Mouse (Mus musculus) 3T3-L1 (cell line): ENCODE results near the gene Gss.
"Not testable (repeated sequence)": the region's sequence is repeated elsewhere in the genome, so short reads cannot be mapped to it uniquely, and the experiment has no call there.

ENCODE experiments used
- DNase-seq: peaks from one replicate; pipeline ENCODE4 v3.0.0-alpha.2; 2015; ENCODE audit warnings: low read depth, low spot score

Gene Gss

GRCm38 (mm10) chr2:155574700-155575099 lies 17.9 kb downstream of the Gss start:
- no peak for DNase-seq

GRCm38 (mm10) chr2:155573996-155574395 lies 18.6 kb downstream of the Gss start:
- DNase-seq = no peak

- no peak for DNase-seq
These were observed 19.6 kb downstream of the Gss start for GRCm38 (mm10) chr2:155573001-155573400.

- no peak for DNase-seq
These were observed 23.3 kb downstream of the Gss start for GRCm38 (mm10) chr2:155569223-155569807.

GRCm38 (mm10) chr2:155567751-155568150 lies 24.9 kb downstream of the Gss start:
- DNase-seq = no peak

GRCm38 (mm10) chr2:155562934-155563333 lies 29.7 kb downstream of the Gss start:
- no peak for DNase-seq

- DNase-seq = no peak
These were observed 30.4 kb downstream of the Gss start for GRCm38 (mm10) chr2:155562209-155562608.

- DNase-seq = no peak
These were observed 38.1 kb downstream of the Gss start for GRCm38 (mm10) chr2:155554426-155554985.

- no peak for DNase-seq
These were observed 39.7 kb downstream of the Gss start for GRCm38 (mm10) chr2:155552949-155553354.

GRCm38 (mm10) chr2:155552336-155552735 lies 40.3 kb downstream of the Gss start:
- DNase-seq = no peak

- no peak for DNase-seq
These were observed 45.7 kb downstream of the Gss start for GRCm38 (mm10) chr2:155546955-155547354.

GRCm38 (mm10) chr2:155540822-155541458 lies 51.7 kb downstream of the Gss start:
- peak; percentile 50 for DNase-seq

- DNase-seq = no peak
These were observed 52.9 kb downstream of the Gss start for GRCm38 (mm10) chr2:155539696-155540095.

- not testable (repeated sequence) for DNase-seq
These were observed 54.0 kb downstream of the Gss start for GRCm38 (mm10) chr2:155538463-155539057.

- DNase-seq = peak; percentile 64
These were observed 54.7 kb downstream of the Gss start for GRCm38 (mm10) chr2:155537761-155538462.

- DNase-seq = no peak
These were observed 56.3 kb downstream of the Gss start for GRCm38 (mm10) chr2:155536292-155536691.

- DNase-seq = no peak
These were observed 65.2 kb downstream of the Gss start for GRCm38 (mm10) chr2:155527367-155527766.

- DNase-seq = peak; percentile 67
These were observed 68.2 kb downstream of the Gss start for GRCm38 (mm10) chr2:155524378-155524777.

GRCm38 (mm10) chr2:155523706-155524105 lies 68.9 kb downstream of the Gss start:
- DNase-seq = no peak

GRCm38 (mm10) chr2:155518531-155519270 lies 73.9 kb downstream of the Gss start:
- no peak for DNase-seq
